Mouse (Mus musculus) forebrain, embryonic 16.5 days (tissue): Measurements from ENCODE around the gene Amd1. TPM values are rescaled to one million over a fixed set of nuclear protein-coding genes. Genes with fewer than 3 reads are reported as not detected.

Source experiments
- ATAC-seq: fragments of 200-750 bp; cut with Nextera tagmentation; 2 replicates; pipeline ENCODE4 v1.8.0; 2017; ENCODE audit warnings: mild to moderate bottlenecking, moderate library complexity
- H3K27ac ChIP-seq: fragments of 300-500 bp; sonication (generic); 2 replicates; pipeline ENCODE4 v1.5.1; 2014; ENCODE audit warnings: low read length, control low read depth
- H3K27me3 ChIP-seq: fragments of 300-500 bp; sonication (generic); replicated peaks from 2 replicates; pipeline ENCODE4 v1.6.1; 2014; ENCODE audit warnings: low read length; ENCODE audit not compliant: control insufficient read depth, insufficient read depth
- H3K36me3 ChIP-seq: fragments of 300-500 bp; sonication (generic); 2 replicates; pipeline ENCODE4 v1.6.1; 2014; ENCODE audit not compliant: control insufficient read depth, insufficient read depth
- H3K4me1 ChIP-seq: fragments of 300-500 bp; sonication (generic); replicated peaks from 2 replicates; pipeline ENCODE4 v1.6.1; 2014; ENCODE audit warnings: low read length; ENCODE audit not compliant: control insufficient read depth, insufficient read depth
- H3K4me2 ChIP-seq: fragments of 300-500 bp; sonication (generic); 2 replicates; pipeline ENCODE4 v1.6.1; 2014; ENCODE audit warnings: mild to moderate bottlenecking, low read length, control low read depth
- H3K4me3 ChIP-seq: fragments of 300-500 bp; sonication (generic); replicated peaks from 2 replicates; pipeline ENCODE4 v1.5.1; 2014; ENCODE audit warnings: mild to moderate bottlenecking, low read length, control low read depth
- H3K9ac ChIP-seq: fragments of 300-500 bp; sonication (generic); replicated peaks from 2 replicates; pipeline ENCODE4 v1.6.1; 2014; ENCODE audit warnings: low read depth, low read length, control low read depth
- H3K9me3 ChIP-seq: fragments of 300-500 bp; sonication (generic); 2 replicates; pipeline ENCODE4 v1.6.1; 2016; ENCODE audit warnings: low read length; ENCODE audit not compliant: control insufficient read depth
- WGBS: fragments of 180-500 bp; shearing (Covaris S2); extraction: QIAGEN DNeasy Blood & Tissue Kit; methylation state at CpG from one replicate; pipeline ENCODE4 v1.1.7; 2014; 5-methylcytosine and 5-hydroxymethylcytosine counted together
- polyA plus RNA-seq: library from polyadenylated mRNA; unstranded; fragments of >200 nt; fragmentation: Nextera tagmentation; extraction: Ambion mirVana; gene quantifications from 2 replicates; pipeline ENCODE4 v1.2.1, GENCODE M21; 2015

Amd1 gene
- polyA plus RNA-seq, 1 experiment from 2014 or later: 47.0 TPM

DNA sequence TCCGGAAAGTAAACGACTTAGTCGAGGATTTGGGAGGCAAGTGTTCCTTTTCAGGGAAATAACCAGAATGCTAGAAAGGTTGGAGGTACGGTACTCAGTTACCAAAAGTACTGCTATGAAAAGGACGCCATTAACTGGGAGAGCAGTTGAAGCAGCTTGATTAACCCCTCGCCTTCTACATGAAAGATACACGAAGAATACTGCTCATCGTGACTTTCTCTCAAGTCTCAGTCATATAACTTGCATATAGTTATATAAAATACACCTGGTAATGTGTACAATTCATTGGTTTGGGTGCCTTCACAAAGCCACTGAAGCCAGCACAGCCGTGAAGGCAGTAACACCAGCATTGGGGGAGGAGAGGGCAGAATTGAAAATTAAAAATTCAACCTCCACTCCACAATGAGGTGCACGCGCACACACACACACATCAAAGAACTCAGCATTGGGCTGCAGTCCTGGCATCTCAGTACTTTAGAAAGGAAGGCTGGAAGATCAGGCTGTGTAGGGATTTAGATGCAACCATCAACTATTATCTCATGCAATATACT lies 54.7 kb downstream of the Amd1 start:
- Histone ChIP-seq H3K36me3 (peaks cover 18% of the 10 kb centered on the region), H3K27ac (peak overlapping the region; percentile 84), H3K4me2 (peak overlapping the region; percentile 82), H3K9me3 (no peaks in the 10 kb centered on the region), H3K27me3 (no peaks in the 10 kb centered on the region), H3K9ac (peak overlapping the region; percentile 69), H3K4me3 (peak overlapping the region; percentile 92), H3K4me1 (peaks cover 10% of the 10 kb centered on the region)
- WGBS: 31% methylated on average over 11 of the region's 11 CpGs
- peak; percentile 42 for ATAC-seq

DNA sequence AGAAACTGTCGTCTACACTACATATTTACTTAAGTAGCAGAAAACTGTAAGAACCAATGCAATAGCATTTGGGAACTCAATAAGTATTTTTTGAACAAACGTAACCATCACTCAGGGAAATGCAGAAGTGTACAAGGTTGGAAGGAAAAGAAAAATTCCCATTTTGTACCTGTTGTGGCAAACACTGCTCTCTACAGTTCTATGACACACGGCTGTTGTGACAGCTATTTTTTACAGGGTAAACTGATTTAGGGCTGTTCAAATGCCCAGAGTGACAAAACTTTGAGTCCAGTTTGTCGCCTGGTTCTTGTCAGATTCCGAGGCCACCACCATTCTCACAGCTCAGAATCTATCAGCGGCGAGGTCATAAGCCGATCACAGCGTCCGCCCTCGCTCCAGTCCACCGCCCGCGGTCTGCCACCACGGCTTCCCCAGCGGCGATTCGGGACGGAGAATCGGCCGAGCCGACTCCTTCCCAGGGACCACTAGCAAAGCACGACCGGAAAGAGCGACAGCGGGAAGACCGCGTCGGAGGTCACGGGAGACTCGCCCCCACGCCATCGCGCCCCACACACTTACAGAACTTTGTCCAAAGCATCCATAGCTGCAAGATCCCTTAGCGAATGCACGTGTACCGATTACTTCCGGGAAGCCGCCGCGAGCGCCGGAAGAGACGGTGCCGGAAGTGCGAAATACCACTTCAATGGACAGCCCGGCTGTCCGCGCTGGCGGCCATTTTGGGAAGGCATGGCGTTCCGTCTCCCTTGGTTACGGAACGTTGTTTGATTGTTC lies 55.4 kb downstream of the Amd1 start, which contains the start of gene Rpf2:
Rpf2 (minus strand) TSS at position 663 of the 792 bp plus-strand sequence.
- H3K36me3 ChIP-seq: peaks cover 21% of the 10 kb centered on the region
- ATAC-seq: peak; percentile 95
- peak within 1 kb of the TSS; percentile 84 for H3K27ac ChIP-seq
- no peaks in the 10 kb centered on the region for H3K27me3 ChIP-seq
- H3K4me2 ChIP-seq: peak within 1 kb of the TSS; percentile 82
- WGBS: under 1% methylated on average over 54 of the region's 54 CpGs
- no peaks in the 10 kb centered on the region for H3K9me3 ChIP-seq
- H3K4me3 ChIP-seq: peak within 1 kb of the TSS; percentile 92
- peaks cover 10% of the 10 kb centered on the region for H3K4me1 ChIP-seq
- peak within 1 kb of the TSS; percentile 69 for H3K9ac ChIP-seq

DNA sequence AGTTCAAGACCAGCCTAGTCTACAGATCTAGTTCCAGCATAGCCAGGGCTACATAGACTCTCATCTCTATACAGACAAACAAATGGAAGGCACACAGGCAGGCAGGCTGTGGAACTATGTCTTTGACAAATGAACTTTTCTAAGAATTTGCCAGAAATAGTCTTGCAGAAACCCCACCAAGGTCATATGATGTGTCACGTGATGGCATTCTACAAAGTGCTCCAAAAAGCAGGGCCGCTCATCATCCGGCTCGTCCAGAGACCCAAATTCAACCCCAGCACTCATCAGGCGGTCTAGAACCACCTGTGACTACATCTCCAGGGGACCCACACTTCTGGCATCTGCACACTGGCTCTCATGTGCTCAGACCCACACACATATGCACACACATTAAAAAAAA lies 64.2 kb downstream of the Amd1 start:
- Histone ChIP-seq H3K4me2 (no peak overlapping the region), H3K4me1 (no peaks in the 10 kb centered on the region), H3K9ac (no peak overlapping the region), H3K4me3 (no peak overlapping the region), H3K36me3 (peaks cover 19% of the 10 kb centered on the region), H3K9me3 (no peaks in the 10 kb centered on the region), H3K27ac (no peak overlapping the region), H3K27me3 (no peaks in the 10 kb centered on the region)
- 98% methylated on average over 5 of the region's 5 CpGs for WGBS
- no peak for ATAC-seq

Other genes with a start within 250 kb of the Amd1 start
- 1.9 and 2.2 TPM in 2 replicates for gene Slc16a10, start 159.9 kb downstream of the Amd1 start, polyA plus RNA-seq
- gene Rpf2, start 55.1 kb downstream of the Amd1 start, polyA plus RNA-seq: 76.7 and 80.5 TPM in 2 replicates
- gene Gtf3c6, start 44.1 kb downstream of the Amd1 start, polyA plus RNA-seq: 85.4 and 88.5 TPM in 2 replicates
- 19.6 and 23.9 TPM in 2 replicates for gene Cdk19, start 37.4 kb upstream of the Amd1 start, polyA plus RNA-seq